Mouse (Mus musculus) forebrain, embryonic 16.5 days (tissue): ENCODE measurements around the gene Arid1a. TPM values are rescaled to one million over a fixed set of nuclear protein-coding genes. Genes with fewer than 3 reads are reported as not detected.

ENCODE experiments used
- ATAC-seq: fragments of 200-750 bp; cut with Nextera tagmentation; 2 replicates; pipeline ENCODE4 v1.8.0; 2017; ENCODE audit warnings: mild to moderate bottlenecking, moderate library complexity
- H3K27ac ChIP-seq: fragments of 300-500 bp; sonication (generic); 2 replicates; pipeline ENCODE4 v1.5.1; 2014; ENCODE audit warnings: low read length, control low read depth
- H3K27me3 ChIP-seq: fragments of 300-500 bp; sonication (generic); replicated peaks from 2 replicates; pipeline ENCODE4 v1.6.1; 2014; ENCODE audit warnings: low read length; ENCODE audit not compliant: control insufficient read depth, insufficient read depth
- H3K36me3 ChIP-seq: fragments of 300-500 bp; sonication (generic); 2 replicates; pipeline ENCODE4 v1.6.1; 2014; ENCODE audit not compliant: control insufficient read depth, insufficient read depth
- H3K4me1 ChIP-seq: fragments of 300-500 bp; sonication (generic); replicated peaks from 2 replicates; pipeline ENCODE4 v1.6.1; 2014; ENCODE audit warnings: low read length; ENCODE audit not compliant: control insufficient read depth, insufficient read depth
- H3K4me2 ChIP-seq: fragments of 300-500 bp; sonication (generic); 2 replicates; pipeline ENCODE4 v1.6.1; 2014; ENCODE audit warnings: mild to moderate bottlenecking, low read length, control low read depth
- H3K4me3 ChIP-seq: fragments of 300-500 bp; sonication (generic); replicated peaks from 2 replicates; pipeline ENCODE4 v1.5.1; 2014; ENCODE audit warnings: mild to moderate bottlenecking, low read length, control low read depth
- H3K9ac ChIP-seq: fragments of 300-500 bp; sonication (generic); replicated peaks from 2 replicates; pipeline ENCODE4 v1.6.1; 2014; ENCODE audit warnings: low read depth, low read length, control low read depth
- H3K9me3 ChIP-seq: fragments of 300-500 bp; sonication (generic); 2 replicates; pipeline ENCODE4 v1.6.1; 2016; ENCODE audit warnings: low read length; ENCODE audit not compliant: control insufficient read depth
- WGBS: fragments of 180-500 bp; shearing (Covaris S2); extraction: QIAGEN DNeasy Blood & Tissue Kit; methylation state at CpG from one replicate; pipeline ENCODE4 v1.1.7; 2014; 5-methylcytosine and 5-hydroxymethylcytosine counted together
- polyA plus RNA-seq: library from polyadenylated mRNA; unstranded; fragments of >200 nt; fragmentation: Nextera tagmentation; extraction: Ambion mirVana; gene quantifications from 2 replicates; pipeline ENCODE4 v1.2.1, GENCODE M21; 2015

The Arid1a gene
- polyA plus RNA-seq: 36.4 and 41.4 TPM in 2 replicates

- Histone ChIP-seq H3K9me3 (no peaks in the 10 kb centered on the region), H3K27me3 (no peaks in the 10 kb centered on the region), H3K27ac (peak within 1 kb of the TSS; percentile 98), H3K4me1 (peaks cover 20% of the 10 kb centered on the region), H3K36me3 (no peaks in the 10 kb centered on the region), H3K4me3 (peak within 1 kb of the TSS; percentile 59), H3K9ac (peak within 1 kb of the TSS; percentile 63), H3K4me2 (peak within 1 kb of the TSS; percentile 85)
- WGBS: 0% methylated on average over 40 of the region's 40 CpGs
- ATAC-seq: peak; percentile 60
These were observed at the start of gene Arid1a for GRCm38 (mm10) chr4:133756514-133757268. Arid1a (minus strand) TSS chr4:133756769.

- no peak overlapping the region for H3K27ac ChIP-seq
- ATAC-seq: no peak
- no peaks in the 10 kb centered on the region for H3K27me3 ChIP-seq
- no peaks in the 10 kb centered on the region for H3K9me3 ChIP-seq
- no peak overlapping the region for H3K9ac ChIP-seq
- whole genome bisulfite sequencing: 80% methylated on average over 15 of the region's 15 CpGs
- H3K4me2 ChIP-seq: no peak overlapping the region
- no peaks in the 10 kb centered on the region for H3K36me3 ChIP-seq
- no peaks in the 10 kb centered on the region for H3K4me1 ChIP-seq
- H3K4me3 ChIP-seq: no peak overlapping the region
These were observed 48.1 kb upstream of the Arid1a start for GRCm38 (mm10) chr4:133804401-133805263.

GRCm38 (mm10) chr4:133800589-133800988 is 44.0 kb upstream of the Arid1a start:
- no peak overlapping the region for H3K27ac ChIP-seq
- no peaks in the 10 kb centered on the region for H3K9me3 ChIP-seq
- H3K36me3 ChIP-seq: no peaks in the 10 kb centered on the region
- no peak for ATAC-seq
- H3K4me1 ChIP-seq: no peaks in the 10 kb centered on the region
- WGBS: 25% methylated on average over 4 of the region's 6 CpGs
- no peak overlapping the region for H3K4me3 ChIP-seq
- no peak overlapping the region for H3K4me2 ChIP-seq
- no peak overlapping the region for H3K9ac ChIP-seq
- H3K27me3 ChIP-seq: no peaks in the 10 kb centered on the region

GRCm38 (mm10) chr4:133793269-133793668 is 36.7 kb upstream of the Arid1a start:
- Histone ChIP-seq H3K4me2 (no peak overlapping the region), H3K27me3 (no peaks in the 10 kb centered on the region), H3K36me3 (no peaks in the 10 kb centered on the region), H3K4me1 (no peaks in the 10 kb centered on the region), H3K27ac (no peak overlapping the region), H3K9ac (no peak overlapping the region), H3K9me3 (no peaks in the 10 kb centered on the region), H3K4me3 (no peak overlapping the region)
- 84% methylated on average over 3 of the region's 3 CpGs for WGBS
- ATAC-seq: no peak

- Histone ChIP-seq H3K4me3 (no peak overlapping the region), H3K27ac (no peak overlapping the region), H3K36me3 (no peaks in the 10 kb centered on the region), H3K4me2 (no peak overlapping the region), H3K9me3 (no peaks in the 10 kb centered on the region; the same call in 1 of the 2 replicates), H3K9ac (no peak overlapping the region), H3K4me1 (no peaks in the 10 kb centered on the region), H3K27me3 (no peaks in the 10 kb centered on the region)
- 77% methylated on average over 21 of the region's 21 CpGs for WGBS
- ATAC-seq: no peak
These were observed 18.3 kb upstream of the Arid1a start for GRCm38 (mm10) chr4:133774570-133775554.

DNA sequence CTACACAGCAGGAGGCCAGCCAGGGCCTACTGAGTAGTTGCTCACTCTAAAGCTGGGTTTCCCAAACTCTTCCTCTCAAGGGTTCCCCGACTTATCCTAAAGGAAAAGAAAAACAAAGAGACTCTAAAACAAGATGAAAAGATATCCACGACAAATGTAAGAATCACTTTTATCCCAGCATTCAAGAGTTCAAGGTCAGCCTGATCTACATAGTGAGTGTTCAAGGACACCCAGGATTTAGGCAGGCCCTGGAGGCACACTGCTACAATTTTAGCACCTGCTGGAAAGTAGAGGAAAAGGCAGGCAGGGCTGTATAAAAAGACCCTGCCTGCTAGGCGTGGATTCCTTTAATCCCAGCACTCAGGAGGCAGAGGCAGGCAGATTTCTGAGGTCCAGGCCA is 12.6 kb upstream of the Arid1a start:
- Histone ChIP-seq H3K36me3 (no peaks in the 10 kb centered on the region), H3K9me3 (no peaks in the 10 kb centered on the region), H3K4me3 (no peak overlapping the region), H3K9ac (no peak overlapping the region), H3K27me3 (no peaks in the 10 kb centered on the region), H3K27ac (no peak overlapping the region), H3K4me1 (no peaks in the 10 kb centered on the region), H3K4me2 (no peak overlapping the region)
- ATAC-seq: no peak
- WGBS: 91% methylated on average over 3 of the region's 3 CpGs

DNA sequence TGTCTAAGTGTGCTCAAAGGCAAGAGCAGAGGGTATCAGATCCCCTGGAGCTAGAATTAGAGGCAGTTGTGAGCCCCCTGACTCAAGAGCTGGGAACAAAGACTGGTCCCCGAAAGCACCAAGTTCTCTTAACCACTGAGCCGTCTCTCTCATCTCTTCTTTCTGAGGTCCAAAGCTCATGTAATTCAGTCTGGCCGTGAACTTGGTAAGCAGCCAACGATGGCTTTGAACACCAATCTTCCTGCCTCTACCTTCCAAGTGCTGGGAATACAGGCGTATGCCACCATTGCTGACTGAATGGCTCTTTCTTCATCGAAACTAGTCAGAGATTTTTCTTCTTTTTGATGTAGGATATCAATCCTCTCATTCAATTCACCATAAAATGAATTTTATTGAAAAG is 6.5 kb upstream of the Arid1a start:
- Histone ChIP-seq H3K36me3 (no peaks in the 10 kb centered on the region), H3K4me1 (no peaks in the 10 kb centered on the region), H3K27ac (no peak overlapping the region), H3K4me2 (no peak overlapping the region), H3K9me3 (no peaks in the 10 kb centered on the region), H3K9ac (no peak overlapping the region), H3K27me3 (no peaks in the 10 kb centered on the region), H3K4me3 (no peak overlapping the region)
- WGBS: 48% methylated on average over 6 of the region's 6 CpGs
- no peak for ATAC-seq

DNA sequence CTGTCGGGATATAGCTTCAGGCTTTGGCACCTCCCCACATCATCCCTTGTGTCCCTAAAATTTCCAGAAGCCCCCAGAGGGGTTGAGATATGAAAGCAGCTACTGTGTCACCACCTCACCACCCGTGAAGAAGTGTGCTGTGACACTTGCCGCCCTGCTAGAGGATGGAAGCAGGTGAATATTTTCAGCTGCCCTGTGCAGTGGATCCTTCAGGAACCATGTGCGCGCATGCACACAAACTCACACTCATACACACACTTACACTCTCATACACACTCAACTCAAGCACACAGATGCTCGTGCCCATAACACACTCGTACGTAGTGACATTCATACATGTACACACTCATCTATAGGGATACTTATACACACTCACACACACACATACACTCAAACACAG is 3.1 kb upstream of the Arid1a start:
- Histone ChIP-seq H3K36me3 (no peaks in the 10 kb centered on the region), H3K27ac (no peak overlapping the region), H3K9ac (no peak overlapping the region), H3K4me2 (no peak overlapping the region), H3K9me3 (no peaks in the 10 kb centered on the region), H3K4me3 (no peak overlapping the region), H3K4me1 (peaks cover 18% of the 10 kb centered on the region), H3K27me3 (no peaks in the 10 kb centered on the region)
- WGBS: 86% methylated on average over 8 of the region's 8 CpGs
- ATAC-seq: no peak
